Mouse (Mus musculus): ENCODE measurements around the gene Abhd2.

Abhd2 gene

GRCm38 (mm10) chr7:79272789-79273718, at the start of gene Abhd2:
Gene Abhd2 (plus strand): TSS chr7:79273199.
- peak; percentile 100 for DNase-seq

GRCm38 (mm10) chr7:79225477-79225876, 47.5 kb upstream of the Abhd2 start:
- no peak for DNase-seq

- no peak for DNase-seq
Measured at GRCm38 (mm10) chr7:79226172-79226571, 46.8 kb upstream of the Abhd2 start.

GRCm38 (mm10) chr7:79226834-79227486, 46.0 kb upstream of the Abhd2 start:
- DNase-seq, result no peak

- peak; percentile 82 to 87 for DNase-seq
Measured at GRCm38 (mm10) chr7:79228471-79228870, 44.5 kb upstream of the Abhd2 start.

- no peak for DNase-seq
Measured at GRCm38 (mm10) chr7:79231577-79231976, 41.4 kb upstream of the Abhd2 start.

DNA sequence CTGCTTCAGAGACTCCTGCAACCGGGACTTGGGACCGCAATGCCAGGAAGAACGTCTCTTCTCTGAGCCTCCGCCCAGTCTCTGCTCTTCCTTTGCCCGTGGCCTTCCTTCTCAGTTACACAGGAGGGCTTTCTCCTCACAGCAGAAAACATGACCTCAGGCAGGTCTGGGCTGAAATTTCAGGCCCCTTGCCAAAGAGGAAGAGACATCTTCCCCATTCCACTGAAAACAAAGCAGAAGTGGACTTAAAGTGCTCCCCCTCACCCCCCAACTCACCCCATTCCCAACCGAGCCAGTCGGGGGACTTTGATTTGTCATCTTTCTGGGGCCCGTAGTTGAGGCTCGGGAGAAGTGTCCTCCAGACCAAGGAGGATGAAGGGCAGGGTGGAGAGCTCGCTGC, 41.0 kb upstream of the Abhd2 start:
- no peak for DNase-seq

DNA sequence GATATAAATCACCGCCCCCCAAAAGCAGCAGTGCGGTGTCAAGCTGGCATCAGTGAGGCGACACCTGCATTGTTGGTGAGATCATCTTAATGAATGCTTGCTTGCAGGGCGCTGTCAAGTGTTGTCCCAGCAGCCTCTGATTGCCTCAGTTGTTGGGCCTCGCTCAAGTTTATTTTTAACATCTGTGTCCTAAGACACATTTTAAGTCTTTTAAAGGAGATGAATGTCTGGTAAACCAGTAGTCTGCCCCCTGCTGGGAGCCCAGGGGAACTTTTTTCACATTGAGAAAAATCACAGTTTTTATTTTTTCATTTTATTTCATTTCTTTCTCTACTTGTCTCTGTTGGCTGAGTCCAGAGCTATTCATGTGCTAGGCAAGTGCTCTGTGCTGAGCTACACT, 34.3 kb upstream of the Abhd2 start:
- DNase-seq, result no peak

GRCm38 (mm10) chr7:79241931-79242625, 30.9 kb upstream of the Abhd2 start:
- peak; percentile 56 to 61 for DNase-seq

GRCm38 (mm10) chr7:79243236-79243635, 29.8 kb upstream of the Abhd2 start:
- DNase-seq, result no peak

GRCm38 (mm10) chr7:79246039-79246670, 26.8 kb upstream of the Abhd2 start:
- DNase-seq, result peak; percentile 71 to 73

- no peak for DNase-seq
Measured at GRCm38 (mm10) chr7:79247408-79247807, 25.6 kb upstream of the Abhd2 start.

- no peak for DNase-seq
Measured at GRCm38 (mm10) chr7:79247881-79248389, 25.1 kb upstream of the Abhd2 start.

GRCm38 (mm10) chr7:79249581-79249980, 23.4 kb upstream of the Abhd2 start:
- DNase-seq, result no peak

- DNase-seq, result peak in 1 of 2 experiments; percentile 34
Measured at GRCm38 (mm10) chr7:79254248-79254888, 18.6 kb upstream of the Abhd2 start.

DNA sequence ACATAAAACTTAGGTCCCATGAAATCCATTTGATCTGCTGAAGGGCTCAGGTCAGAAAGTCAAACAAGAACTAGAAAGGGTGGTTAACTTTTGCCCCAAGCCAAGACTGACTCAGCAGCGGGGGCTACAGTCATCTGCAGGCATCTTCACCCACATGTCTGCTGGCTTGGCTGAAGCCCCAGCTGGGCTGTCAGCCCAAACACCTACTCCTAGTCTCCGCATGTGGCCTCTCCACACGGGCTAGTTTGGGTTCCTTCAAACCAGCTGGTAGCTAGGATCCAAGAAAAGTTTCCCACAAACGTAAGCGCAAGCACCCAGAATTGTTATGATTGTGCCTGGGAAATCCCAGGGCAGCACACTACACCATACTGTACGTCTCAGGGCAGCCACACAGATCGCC, 17.6 kb upstream of the Abhd2 start:
- DNase-seq, result no peak

DNA sequence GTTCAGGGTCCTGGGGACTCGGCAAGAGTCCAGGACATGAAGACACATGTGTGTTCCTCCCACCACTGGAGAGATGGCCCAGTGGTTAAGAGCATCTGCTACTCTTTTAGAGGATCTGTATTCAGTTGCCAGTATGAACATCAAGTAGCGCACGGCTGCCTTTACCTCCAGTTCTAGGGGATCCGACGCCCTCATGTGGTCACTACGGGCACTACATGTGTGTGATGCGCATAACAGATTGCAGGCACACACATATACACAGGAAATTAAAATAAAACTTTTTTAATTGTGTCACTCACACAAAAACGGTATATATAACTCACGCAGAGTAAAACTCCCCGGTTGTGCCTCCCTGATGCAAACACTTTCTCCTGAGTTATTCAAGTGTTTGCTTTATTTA, 17.2 kb upstream of the Abhd2 start:
- no peak for DNase-seq

DNA sequence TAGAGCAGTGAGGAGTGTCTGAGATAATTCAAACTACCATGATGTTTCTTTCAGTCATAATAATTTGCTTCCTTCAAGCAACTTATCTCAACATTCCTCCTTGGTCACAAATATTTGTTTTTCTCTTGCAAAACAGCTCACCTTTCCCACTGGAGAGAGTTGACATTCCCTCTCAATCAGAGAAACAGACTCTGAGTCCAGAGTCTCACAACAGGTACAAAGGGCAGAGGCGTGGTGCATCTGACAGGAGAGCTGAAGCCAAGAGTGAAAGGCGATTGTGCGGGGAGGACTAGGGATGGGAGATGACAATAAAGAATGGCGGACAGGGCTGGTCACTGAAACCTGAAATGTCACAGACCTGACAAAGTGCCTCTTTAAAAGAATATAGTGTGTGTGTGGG, 16.3 kb upstream of the Abhd2 start:
- DNase-seq, result no peak

GRCm38 (mm10) chr7:79258981-79259542, 13.9 kb upstream of the Abhd2 start:
- DNase-seq, result no peak

DNA sequence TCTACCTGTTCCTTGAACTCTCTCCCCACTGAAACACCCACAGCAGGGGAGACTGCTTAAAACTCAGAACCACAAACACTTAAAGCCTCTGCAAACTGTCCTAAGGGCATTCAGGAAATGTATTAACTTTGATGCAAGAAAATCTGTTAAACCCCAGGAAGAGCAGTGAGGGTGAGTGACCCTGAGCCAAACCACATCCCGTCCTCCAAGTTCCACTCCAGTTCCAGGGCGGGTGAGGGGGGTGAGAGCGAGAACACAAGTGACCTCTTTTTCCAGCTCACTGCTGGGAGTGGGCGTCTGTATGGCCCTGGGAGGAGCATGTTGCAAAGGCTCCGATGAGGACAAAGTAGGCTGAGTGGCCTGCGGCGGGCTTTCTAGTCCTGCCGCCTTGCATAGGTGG, 10.5 kb upstream of the Abhd2 start:
- DNase-seq, result no peak

DNA sequence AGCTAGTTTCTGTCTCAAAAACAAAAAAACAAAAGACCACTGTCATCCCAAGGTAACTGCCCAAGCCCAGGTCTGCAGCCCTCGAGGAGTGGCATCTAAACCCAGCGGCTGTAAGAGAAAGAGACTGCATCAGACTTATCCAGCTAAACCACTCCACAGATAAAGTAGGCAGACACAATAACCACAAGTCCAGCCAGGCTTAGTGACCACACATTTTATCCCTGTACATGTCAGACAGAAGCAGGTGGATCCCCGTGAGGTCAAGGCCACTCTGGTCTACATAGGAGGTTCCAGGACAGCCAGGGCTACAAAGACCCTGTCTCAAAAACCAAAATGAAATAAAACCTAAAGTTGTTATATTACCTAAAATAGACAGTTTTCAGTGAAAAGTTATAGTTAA, 9.2 kb upstream of the Abhd2 start:
- no peak for DNase-seq

DNA sequence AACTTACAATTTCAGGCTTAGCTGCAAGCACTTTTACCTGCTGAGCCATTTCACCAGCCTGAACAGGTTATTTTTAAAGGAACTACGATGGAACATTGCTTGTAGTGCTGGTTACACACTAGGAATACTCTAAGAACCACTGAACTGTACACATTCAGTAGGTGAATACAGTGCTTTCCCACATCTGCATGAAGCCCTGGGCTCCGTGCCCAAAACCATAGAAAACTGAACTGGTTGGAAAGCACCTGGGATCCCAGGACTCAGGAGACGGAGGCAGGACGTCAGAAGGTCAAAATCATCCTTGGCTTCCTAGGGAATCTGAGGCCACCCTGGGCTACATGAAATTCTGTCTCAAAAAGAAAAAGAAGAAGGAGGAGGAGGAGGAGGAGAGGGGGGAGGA, 6.8 kb upstream of the Abhd2 start:
- DNase-seq, result no peak
